Mouse (Mus musculus) midbrain, postnatal 0 days (tissue): ENCODE results near the gene Mthfsd. TPM values are rescaled to one million over a fixed set of nuclear protein-coding genes. Genes with fewer than 3 reads are reported as not detected.
A peak's percentile ranks its signal among the peaks of the same experiment; 100 is the strongest.

ENCODE experiments used
- ATAC-seq: fragments of 200-750 bp; cut with Nextera tagmentation; 2 replicates; pipeline ENCODE4 v1.8.0; 2017; ENCODE audit warnings: moderate number of reproducible peaks, mild to moderate bottlenecking, moderate TSS enrichment, moderate library complexity; ENCODE audit not compliant: low FRiP score
- DNase-seq: peaks from one replicate; pipeline ENCODE4 v3.0.0-alpha.2; 2015; ENCODE audit warnings: low spot score
- H3K27ac ChIP-seq: fragments of 300-500 bp; sonication (generic); 2 replicates; pipeline ENCODE4 v1.5.1; 2014; ENCODE audit warnings: low read depth, mild to moderate bottlenecking, low read length, mixed read lengths
- H3K27me3 ChIP-seq: fragments of 300-500 bp; sonication (generic); 2 replicates; pipeline ENCODE4 v1.6.1; 2014; ENCODE audit warnings: low read length, control low read depth, mixed read lengths; ENCODE audit not compliant: insufficient read depth
- H3K36me3 ChIP-seq: fragments of 300-500 bp; sonication (generic); 2 replicates; pipeline ENCODE4 v1.6.1; 2014; ENCODE audit warnings: low read length, control low read depth, mixed read lengths; ENCODE audit not compliant: insufficient read depth
- H3K4me1 ChIP-seq: fragments of 300-500 bp; sonication (generic); 2 replicates; pipeline ENCODE4 v1.6.1; 2014; ENCODE audit warnings: mild to moderate bottlenecking, control low read depth, antibody characterized with exemption, low read length, mixed read lengths; ENCODE audit not compliant: insufficient read depth
- H3K4me2 ChIP-seq: fragments of 300-500 bp; sonication (generic); 2 replicates; pipeline ENCODE4 v1.6.1; 2014; ENCODE audit warnings: low read depth, mild to moderate bottlenecking, low read length, mixed read lengths; ENCODE audit not compliant: poor library complexity, severe bottlenecking
- H3K4me3 ChIP-seq: fragments of 300-500 bp; sonication (generic); 2 replicates; pipeline ENCODE4 v1.5.1; 2014; ENCODE audit warnings: low read depth, mild to moderate bottlenecking, low read length, moderate library complexity
- H3K9ac ChIP-seq: fragments of 300-500 bp; sonication (generic); replicated peaks from 2 replicates; pipeline ENCODE4 v1.6.1; 2014; ENCODE audit warnings: mild to moderate bottlenecking, low read length, moderate library complexity, mixed read lengths; ENCODE audit not compliant: poor library complexity, severe bottlenecking
- H3K9me3 ChIP-seq: fragments of 300-500 bp; sonication (generic); 2 replicates; pipeline ENCODE4 v1.6.1; 2016; ENCODE audit warnings: low read length, control low read depth
- CTCF ChIP-seq: IDR thresholded peaks from 2 replicates; pipeline ENCODE4 v1.5.1; 2016; ENCODE audit warnings: antibody characterized with exemption, mild to moderate bottlenecking
- WGBS: fragments of 180-500 bp; shearing (Covaris S2); extraction: QIAGEN DNeasy Blood & Tissue Kit; methylation state at CpG from one replicate; pipeline ENCODE4 v1.1.7; 2014; 5-methylcytosine and 5-hydroxymethylcytosine counted together
- polyA plus RNA-seq: library from polyadenylated mRNA; unstranded; fragments of >200 nt; fragmentation: Nextera tagmentation; extraction: Ambion mirVana; gene quantifications from 2 replicates; pipeline ENCODE4 v1.2.1, GENCODE M21; 2015
- total RNA-seq: library from RNA; depleted of rRNA; stranded (reverse); fragments of >200 nt; gene quantifications from 2 replicates; pipeline ENCODE4 v1.2.3, GENCODE M21; 2014

Gene Mthfsd
- total and polyA plus RNA-seq, 2 experiments from 2014 or later, result 37.2 to 53.4 TPM

GRCm38 (mm10) chr8:121088871-121089630 lies 19.1 kb downstream of the Mthfsd start:
- ATAC-seq (no peak), DNase-seq (no peak)
- WGBS, result 2% methylated on average over 40 of the region's 40 CpGs
- no peak overlapping the region for H3K4me3 ChIP-seq
- no peaks in the 10 kb centered on the region for H3K9me3 ChIP-seq
- H3K4me1 ChIP-seq, result no peaks in the 10 kb centered on the region
- H3K27ac ChIP-seq, result no peak overlapping the region
- H3K27me3 ChIP-seq, result peaks cover 85% of the 10 kb centered on the region
- no peak overlapping the region for H3K9ac ChIP-seq
- no peak for TF ChIP-seq CTCF
- H3K36me3 ChIP-seq, result no peaks in the 10 kb centered on the region
- H3K4me2 ChIP-seq, result no peak overlapping the region

- H3K9me3 ChIP-seq, result no peaks in the 10 kb centered on the region
- no peaks in the 10 kb centered on the region for H3K36me3 ChIP-seq
- no peak overlapping the region for H3K4me3 ChIP-seq
- peaks cover 86% of the 10 kb centered on the region for H3K27me3 ChIP-seq
- H3K9ac ChIP-seq, result no peak overlapping the region
- WGBS, result 5% methylated on average over 8 of the region's 8 CpGs
- no peak overlapping the region for H3K27ac ChIP-seq
- no peak overlapping the region for H3K4me2 ChIP-seq
- TF ChIP-seq CTCF, result no peak
- DNase-seq, result no peak
- no peaks in the 10 kb centered on the region for H3K4me1 ChIP-seq
- ATAC-seq, result no peak
These were observed 19.9 kb downstream of the Mthfsd start for GRCm38 (mm10) chr8:121088281-121088680.

GRCm38 (mm10) chr8:121086004-121086900 lies 21.9 kb downstream of the Mthfsd start:
- DNase-seq (no peak), ATAC-seq (no peak)
- H3K4me1 ChIP-seq, result no peaks in the 10 kb centered on the region
- H3K4me2 ChIP-seq, result no peak overlapping the region
- no peak overlapping the region for H3K27ac ChIP-seq
- 15% methylated on average over 19 of the region's 19 CpGs for WGBS
- H3K36me3 ChIP-seq, result no peaks in the 10 kb centered on the region
- peaks cover 87% of the 10 kb centered on the region for H3K27me3 ChIP-seq
- no peak for TF ChIP-seq CTCF
- H3K4me3 ChIP-seq, result no peak overlapping the region
- no peaks in the 10 kb centered on the region for H3K9me3 ChIP-seq
- H3K9ac ChIP-seq, result no peak overlapping the region

GRCm38 (mm10) chr8:121085561-121085960 lies 22.6 kb downstream of the Mthfsd start:
- DNase-seq (no peak), ATAC-seq (no peak)
- Histone ChIP-seq H3K27ac (no peak overlapping the region), H3K27me3 (peaks cover 86% of the 10 kb centered on the region), H3K36me3 (no peaks in the 10 kb centered on the region), H3K4me2 (no peak overlapping the region), H3K9ac (no peak overlapping the region), H3K4me1 (no peaks in the 10 kb centered on the region), H3K9me3 (no peaks in the 10 kb centered on the region), H3K4me3 (no peak overlapping the region)
- no peak for TF ChIP-seq CTCF
- 42% methylated on average over 3 of the region's 3 CpGs for WGBS

- Histone ChIP-seq H3K4me3 (peak overlapping the region; percentile 32; the same call in 1 of the 2 replicates), H3K9me3 (no peaks in the 10 kb centered on the region), H3K4me2 (no peak overlapping the region), H3K9ac (no peak overlapping the region), H3K4me1 (no peaks in the 10 kb centered on the region), H3K27me3 (peaks cover 86% of the 10 kb centered on the region), H3K36me3 (no peaks in the 10 kb centered on the region), H3K27ac (no peak overlapping the region)
- TF ChIP-seq CTCF, result no peak
- WGBS, result 1% methylated on average over 30 of the region's 30 CpGs
- no peak for ATAC-seq
- DNase-seq, result no peak
These were observed 23.2 kb downstream of the Mthfsd start for GRCm38 (mm10) chr8:121085011-121085410.
